Mouse (Mus musculus) heart, postnatal 4 days (tissue): ENCODE measurements around the gene Wdr81. TPM values are rescaled to one million over a fixed set of nuclear protein-coding genes. Genes with fewer than 3 reads are reported as not detected.

Experiments used
- DNase-seq: peaks from one replicate; pipeline ENCODE4 v3.0.0; 2021
- microRNA-seq, 2 experiments: library from miRNA; unstranded; fragments of <30 nt; microRNA quantifications; one replicate each; pipeline ENCODE4 v1.2.0; 2021 to 2022
- total RNA-seq, 2 experiments: library from RNA; stranded (reverse); gene quantifications; 2 replicates each; pipeline ENCODE4 v1.2.3; 2021

The Wdr81 gene
- total RNA-seq, 2 experiments from 2014 or later: 5.2 to 6.0 TPM

GRCm38 (mm10) chr11:75399411-75399841 is 55.1 kb downstream of the Wdr81 start:
- no peak for DNase-seq

GRCm38 (mm10) chr11:75397452-75397851 is 57.1 kb downstream of the Wdr81 start:
- no peak for DNase-seq

- DNase-seq: no peak
Observed at GRCm38 (mm10) chr11:75395611-75396010, 58.9 kb downstream of the Wdr81 start.

Small RNAs within 50 kb of the gene (microRNA-seq; reads per million reads assigned to microRNA genes)
- gene Mir22: 12,928 to 28,572 reads per million in 2 experiments

Other genes starting within 250 kb of the Wdr81 start
- gene Rpa1, start 106.4 kb downstream of the Wdr81 start, total RNA-seq: 100 to 1,000 TPM; 109 to 114 TPM
- gene Smyd4, start 106.3 kb downstream of the Wdr81 start, total RNA-seq: 1 to 10 TPM; 6.4 to 8.5 TPM
- gene Serpinf1, start 32.0 kb downstream of the Wdr81 start, total RNA-seq: 10 to 100 TPM; 12.7 to 16.9 TPM
- under 1 TPM in 1 of 2 experiments, not detected in 1; 0.11 TPM for gene Serpinf2, start 15.1 kb downstream of the Wdr81 start, total RNA-seq
- 1 to 10 TPM; 6.1 to 6.7 TPM for gene Tlcd2, start 7.0 kb upstream of the Wdr81 start, total RNA-seq
- gene Prpf8, start 32.1 kb upstream of the Wdr81 start, total RNA-seq: 100 to 1,000 TPM; 113 to 115 TPM
- gene Rilp, start 55.4 kb upstream of the Wdr81 start, total RNA-seq: 10 to 100 TPM; 24.5 to 24.7 TPM
- gene Scarf1, start 58.8 kb upstream of the Wdr81 start, total RNA-seq: 10 to 100 TPM; 14.5 to 15.0 TPM
- gene Slc43a2, start 77.0 kb upstream of the Wdr81 start, total RNA-seq: 10 to 100 TPM in 1 of 2 experiments, 1 to 10 TPM in 1; 8.9 to 10.5 TPM
- 100 to 1,000 TPM; 150 to 155 TPM for gene Pitpna, start 133.4 kb upstream of the Wdr81 start, total RNA-seq
- gene Inpp5k, start 176.3 kb upstream of the Wdr81 start, total RNA-seq: 10 to 100 TPM; 23.4 to 26.9 TPM
- gene Myo1c, start 195.8 kb upstream of the Wdr81 start, total RNA-seq: 100 to 1,000 TPM; 158 to 160 TPM
- 100 to 1,000 TPM; 117 to 123 TPM for gene Crk, start 224.5 kb upstream of the Wdr81 start, total RNA-seq